Mouse (Mus musculus): ENCODE results near the gene Snrnp27. TPM values are rescaled to one million over a fixed set of nuclear protein-coding genes. Genes with fewer than 3 reads are reported as not detected.
A peak's percentile ranks its signal among the peaks of the same experiment; 100 is the strongest.

The Snrnp27 gene
- polyA plus RNA-seq, 1 experiment from 2014 or later = 91.4 TPM

- H3K27me3 ChIP-seq (replicated peaks) = no peaks in the 10 kb centered on the region
- no peak for ATAC-seq (ENCODE audit: insufficient number of reproducible peaks, low FRiP score)
- H3K9me3 ChIP-seq (replicated peaks) = no peaks in the 10 kb centered on the region
- H3K4me2 ChIP-seq = no peak overlapping the region
- H3K4me1 ChIP-seq (replicated peaks) = no peaks in the 10 kb centered on the region; the same call in 1 of the 2 replicates
- no peak overlapping the region for H3K4me3 ChIP-seq
- no peak overlapping the region for H3K27ac ChIP-seq (ENCODE audit: poor library complexity, severe bottlenecking)
- 89% methylated on average over 3 of the region's 3 CpGs for WGBS
- peaks cover 29% of the 10 kb centered on the region for H3K36me3 ChIP-seq
- H3K9ac ChIP-seq = no peak overlapping the region
These were observed 5.3 kb upstream of the Snrnp27 start for GRCm38 (mm10) chr6:86689671-86690070.

- no peaks in the 10 kb centered on the region for H3K9me3 ChIP-seq (replicated peaks)
- 65% methylated on average over 1 of the region's 1 CpGs for WGBS
These were observed 2.6 kb upstream of the Snrnp27 start for GRCm38 (mm10) chr6:86686971-86687370.

DNA sequence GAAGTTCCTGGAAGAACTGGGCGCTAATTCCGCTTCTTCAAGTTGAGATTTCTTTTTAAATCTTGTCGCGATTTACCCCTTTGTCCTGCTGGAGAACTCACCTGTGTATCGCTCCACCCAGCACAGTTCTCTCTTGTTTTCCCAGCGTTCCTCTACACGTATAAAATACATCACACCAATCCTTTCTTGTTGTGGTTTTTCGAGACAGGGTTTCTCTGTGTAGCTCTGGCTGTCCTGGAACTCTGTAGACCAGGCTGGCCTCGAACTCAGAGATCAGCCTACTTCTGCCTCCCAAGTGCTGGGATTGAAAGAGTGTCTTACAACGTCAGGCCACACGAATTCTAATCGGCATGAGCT, 311 bp upstream of the Snrnp27 start:
- peak overlapping the region; percentile 89 for H3K9ac ChIP-seq
- H3K27me3 ChIP-seq (replicated peaks) = no peaks in the 10 kb centered on the region
- H3K9me3 ChIP-seq (replicated peaks) = no peaks in the 10 kb centered on the region
- H3K27ac ChIP-seq (ENCODE audit: poor library complexity, severe bottlenecking) = no peak overlapping the region
- WGBS = 34% methylated on average over 12 of the region's 12 CpGs
- peak overlapping the region; percentile 75 for H3K4me2 ChIP-seq
- peaks cover 9% of the 10 kb centered on the region for H3K4me1 ChIP-seq (replicated peaks)
- H3K4me3 ChIP-seq = peak overlapping the region; percentile 88
- ATAC-seq (ENCODE audit: insufficient number of reproducible peaks, low FRiP score) = 0 out of 2 replicates have a peak, but pooled peaks have one; percentile 18
- H3K36me3 ChIP-seq = peaks cover 33% of the 10 kb centered on the region

More at GRCm38 (mm10) chr6:86686971-86687370, 2.6 kb upstream of the Snrnp27 start:
- Histone ChIP-seq H3K4me1 (replicated peaks) (peaks cover 9% of the 10 kb centered on the region), H3K4me2 (no peak overlapping the region), H3K27me3 (replicated peaks) (no peaks in the 10 kb centered on the region), H3K9ac (no peak overlapping the region), H3K4me3 (no peak overlapping the region), H3K36me3 (peaks cover 33% of the 10 kb centered on the region), H3K27ac (ENCODE audit: poor library complexity, severe bottlenecking) (no peak overlapping the region)
- ATAC-seq (ENCODE audit: insufficient number of reproducible peaks, low FRiP score) = no peak

- WGBS = 86% methylated on average over 3 of the region's 3 CpGs
- H3K27ac ChIP-seq (ENCODE audit: poor library complexity, severe bottlenecking) = no peak overlapping the region
These were observed 3.0 kb downstream of the Snrnp27 start for GRCm38 (mm10) chr6:86681289-86681688.

GRCm38 (mm10) chr6:86678341-86678740, 6.0 kb downstream of the Snrnp27 start:
- H3K4me2 ChIP-seq = no peak overlapping the region
- 92% methylated on average over 6 of the region's 6 CpGs for WGBS
- no peaks in the 10 kb centered on the region for H3K9me3 ChIP-seq (replicated peaks)
- ATAC-seq (ENCODE audit: insufficient number of reproducible peaks, low FRiP score) = no peak
- peaks cover 87% of the 10 kb centered on the region for H3K36me3 ChIP-seq
- no peak overlapping the region for H3K27ac ChIP-seq (ENCODE audit: poor library complexity, severe bottlenecking)
- H3K4me3 ChIP-seq = no peak overlapping the region
- no peak overlapping the region for H3K9ac ChIP-seq
- H3K27me3 ChIP-seq (replicated peaks) = no peaks in the 10 kb centered on the region
- peaks cover 4% of the 10 kb centered on the region for H3K4me1 ChIP-seq (replicated peaks)

More at GRCm38 (mm10) chr6:86681289-86681688, 3.0 kb downstream of the Snrnp27 start:
- no peak overlapping the region for H3K9ac ChIP-seq
- ATAC-seq (ENCODE audit: insufficient number of reproducible peaks, low FRiP score) = no peak
- H3K4me3 ChIP-seq = no peak overlapping the region
- H3K27me3 ChIP-seq (replicated peaks) = no peaks in the 10 kb centered on the region
- H3K4me2 ChIP-seq = no peak overlapping the region
- no peaks in the 10 kb centered on the region for H3K9me3 ChIP-seq (replicated peaks)
- H3K4me1 ChIP-seq (replicated peaks) = peaks cover 9% of the 10 kb centered on the region
- H3K36me3 ChIP-seq = peaks cover 63% of the 10 kb centered on the region

- WGBS = 7% methylated on average over 2 of the region's 2 CpGs
- no peaks in the 10 kb centered on the region; the same call in 1 of the 2 replicates for H3K9me3 ChIP-seq (replicated peaks)
- peaks cover 14% of the 10 kb centered on the region for H3K4me1 ChIP-seq (replicated peaks)
- H3K4me3 ChIP-seq = no peak overlapping the region
- no peaks in the 10 kb centered on the region for H3K27me3 ChIP-seq (replicated peaks)
- no peak overlapping the region for H3K27ac ChIP-seq (ENCODE audit: poor library complexity, severe bottlenecking)
- no peak overlapping the region for H3K9ac ChIP-seq
- peaks cover 49% of the 10 kb centered on the region for H3K36me3 ChIP-seq
- H3K4me2 ChIP-seq = no peak overlapping the region
- ATAC-seq (ENCODE audit: insufficient number of reproducible peaks, low FRiP score) = no peak
These were observed 13.4 kb downstream of the Snrnp27 start for GRCm38 (mm10) chr6:86670873-86671272.

DNA sequence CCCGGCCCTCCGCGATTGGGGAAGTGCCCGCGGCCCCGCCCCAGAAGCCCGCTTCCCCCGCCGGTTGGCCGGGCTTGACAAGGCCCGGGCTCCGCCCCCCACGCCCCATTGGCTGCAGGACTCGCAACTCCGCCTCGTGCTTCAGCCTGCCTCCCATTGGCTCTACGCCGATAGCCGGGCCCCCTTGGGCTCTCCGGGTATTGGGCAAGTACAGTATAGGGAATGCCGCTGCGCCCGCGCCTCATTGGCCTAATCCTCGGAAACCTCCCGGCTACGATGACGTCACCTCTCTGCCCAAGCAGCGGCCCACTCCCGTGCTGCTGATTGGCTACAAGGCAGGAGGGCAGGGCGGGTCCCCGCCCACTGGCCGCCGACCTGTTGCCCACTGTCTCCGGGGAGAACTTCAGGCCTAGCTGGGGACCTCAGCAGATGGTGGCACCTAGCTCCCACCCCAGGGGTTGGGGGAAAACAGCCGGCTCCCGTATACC, 15.0 kb downstream of the Snrnp27 start:
- Histone ChIP-seq H3K4me3 (peak overlapping the region; percentile 87), H3K9ac (peak overlapping the region; percentile 65), H3K27ac (ENCODE audit: poor library complexity, severe bottlenecking) (peak overlapping the region; percentile 72; the same call in 1 of the 2 replicates), H3K27me3 (replicated peaks) (no peaks in the 10 kb centered on the region), H3K36me3 (peaks cover 45% of the 10 kb centered on the region), H3K4me2 (peak overlapping the region; percentile 98), H3K4me1 (replicated peaks) (peaks cover 14% of the 10 kb centered on the region), H3K9me3 (replicated peaks) (no peaks in the 10 kb centered on the region; the same call in 1 of the 2 replicates)
- peak; percentile 100 for ATAC-seq (ENCODE audit: insufficient number of reproducible peaks, low FRiP score)
- WGBS = 2% methylated on average over 35 of the region's 37 CpGs

GRCm38 (mm10) chr6:86668580-86669239, 15.6 kb downstream of the Snrnp27 start, which contains the start of gene Mxd1:
Gene Mxd1, minus strand, starts transcription at chr6:86669161.
- WGBS = under 1% methylated on average over 73 of the region's 76 CpGs
- H3K4me2 ChIP-seq = peak within 1 kb of the TSS; percentile 98
- peaks cover 46% of the 10 kb centered on the region for H3K36me3 ChIP-seq
- peak; percentile 18 for ATAC-seq (ENCODE audit: insufficient number of reproducible peaks, low FRiP score)
- H3K4me3 ChIP-seq = peak within 1 kb of the TSS; percentile 87
- H3K27ac ChIP-seq (ENCODE audit: poor library complexity, severe bottlenecking) = peak within 1 kb of the TSS; percentile 72; the same call in 1 of the 2 replicates
- no peaks in the 10 kb centered on the region; the same call in 1 of the 2 replicates for H3K9me3 ChIP-seq (replicated peaks)
- H3K4me1 ChIP-seq (replicated peaks) = peaks cover 14% of the 10 kb centered on the region
- H3K9ac ChIP-seq = peak within 1 kb of the TSS; percentile 95
- H3K27me3 ChIP-seq (replicated peaks) = no peaks in the 10 kb centered on the region

DNA sequence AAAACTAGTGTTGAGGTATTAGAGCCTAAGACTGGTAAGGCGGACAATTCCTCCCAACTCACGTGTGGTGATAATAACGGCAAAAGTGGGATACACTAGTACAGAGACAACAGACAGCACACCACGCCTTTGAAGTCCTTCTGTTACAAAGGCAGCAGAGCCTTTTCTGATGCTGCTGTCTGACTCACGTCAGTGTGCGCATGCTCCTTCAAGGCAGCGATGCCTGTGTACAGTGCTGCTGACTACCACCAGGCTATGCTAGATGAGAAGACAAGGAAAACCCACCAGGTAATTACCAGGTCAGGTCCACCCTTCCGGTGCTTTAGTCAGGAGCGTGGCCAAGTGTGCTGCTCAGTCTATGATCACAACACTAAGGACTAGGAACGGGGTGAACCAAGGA, 17.3 kb downstream of the Snrnp27 start:
- Histone ChIP-seq H3K9me3 (replicated peaks) (no peaks in the 10 kb centered on the region; the same call in 1 of the 2 replicates), H3K36me3 (peaks cover 39% of the 10 kb centered on the region), H3K9ac (no peak overlapping the region), H3K4me3 (no peak overlapping the region), H3K27me3 (replicated peaks) (no peaks in the 10 kb centered on the region), H3K4me1 (replicated peaks) (peaks cover 14% of the 10 kb centered on the region), H3K4me2 (peak overlapping the region; percentile 28; the same call in 1 of the 2 replicates), H3K27ac (ENCODE audit: poor library complexity, severe bottlenecking) (no peak overlapping the region)
- WGBS = 91% methylated on average over 10 of the region's 10 CpGs
- no peak for ATAC-seq (ENCODE audit: insufficient number of reproducible peaks, low FRiP score)

DNA sequence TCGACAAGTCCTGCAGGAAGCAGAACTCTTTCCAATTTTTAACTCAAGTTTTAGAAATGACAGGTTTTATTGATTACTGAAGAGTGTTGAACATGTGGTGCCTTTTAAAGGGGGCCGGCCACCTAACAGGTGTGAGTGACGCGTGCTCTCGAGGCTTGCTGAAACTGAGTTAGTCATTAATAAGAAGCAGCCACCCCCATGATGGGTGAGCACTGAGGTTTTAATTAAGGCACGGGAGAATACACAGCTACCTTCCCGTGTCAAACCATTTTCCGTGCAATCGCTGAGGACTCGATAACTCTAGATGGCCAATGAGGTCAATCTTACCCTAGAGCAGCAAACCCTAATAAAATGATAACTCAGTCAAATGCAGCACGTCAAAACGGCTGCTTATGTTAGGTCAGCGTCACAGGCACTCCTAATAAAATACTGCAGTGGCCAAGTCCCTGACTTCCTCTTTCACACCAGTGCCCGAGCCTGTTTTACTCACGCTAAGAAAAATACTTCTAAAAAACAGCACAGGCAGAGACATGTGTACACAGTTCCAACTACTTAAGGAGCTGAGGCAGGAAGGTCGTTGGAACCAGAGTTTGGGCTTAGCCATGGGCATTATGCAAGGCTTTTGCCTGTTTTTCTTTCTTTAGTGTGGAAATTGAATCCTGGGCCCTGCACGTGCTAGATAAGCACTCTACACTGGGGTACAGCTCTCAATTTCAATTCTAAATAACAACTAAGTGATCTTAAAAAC, 18.6 kb downstream of the Snrnp27 start:
- peaks cover 33% of the 10 kb centered on the region for H3K36me3 ChIP-seq
- no peak for ATAC-seq (ENCODE audit: insufficient number of reproducible peaks, low FRiP score)
- 82% methylated on average over 17 of the region's 17 CpGs for WGBS

DNA sequence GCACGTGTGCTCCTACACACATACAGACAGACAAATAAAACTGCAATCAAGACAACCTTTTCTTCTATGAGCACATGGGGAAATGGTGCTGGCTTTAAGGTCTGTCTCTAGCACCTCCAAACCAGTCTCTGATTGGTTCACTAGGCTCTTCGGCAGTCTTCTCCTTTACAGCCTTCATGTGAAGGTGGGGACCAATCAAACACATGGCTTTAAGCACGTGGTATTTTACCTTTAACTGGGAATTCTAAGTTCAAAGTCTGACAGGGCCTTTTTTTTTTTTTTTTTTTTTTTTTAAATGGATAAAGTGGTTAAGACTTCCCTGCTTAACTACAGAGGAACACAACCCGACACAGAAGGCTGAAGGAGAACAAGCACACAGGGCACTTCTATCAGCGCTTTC, 19.2 kb downstream of the Snrnp27 start:
- Histone ChIP-seq H3K27ac (ENCODE audit: poor library complexity, severe bottlenecking) (no peak overlapping the region), H3K9me3 (replicated peaks) (no peaks in the 10 kb centered on the region; the same call in 1 of the 2 replicates), H3K4me2 (no peak overlapping the region), H3K4me3 (no peak overlapping the region), H3K27me3 (replicated peaks) (no peaks in the 10 kb centered on the region), H3K9ac (no peak overlapping the region), H3K4me1 (replicated peaks) (peaks cover 14% of the 10 kb centered on the region), H3K36me3 (peaks cover 38% of the 10 kb centered on the region)
- WGBS = 77% methylated on average over 5 of the region's 5 CpGs
- ATAC-seq (ENCODE audit: insufficient number of reproducible peaks, low FRiP score) = no peak

More for the DNA sequence above, 18.6 kb downstream of the Snrnp27 start:
- peaks cover 14% of the 10 kb centered on the region for H3K4me1 ChIP-seq (replicated peaks)
- H3K4me3 ChIP-seq = no peak overlapping the region
- H3K27ac ChIP-seq (ENCODE audit: poor library complexity, severe bottlenecking) = no peak overlapping the region
- no peak overlapping the region for H3K4me2 ChIP-seq
- no peak overlapping the region for H3K9ac ChIP-seq
- H3K27me3 ChIP-seq (replicated peaks) = no peaks in the 10 kb centered on the region
- H3K9me3 ChIP-seq (replicated peaks) = no peaks in the 10 kb centered on the region; the same call in 1 of the 2 replicates

All from heart, embryonic 12.5 days (tissue).